Mouse (Mus musculus) ES-Bruce4 (cell line): Measurements from ENCODE around the gene Tbc1d1.

Experiments
- CTCF ChIP-seq: IDR thresholded peaks from one replicate; pipeline ENCODE4 v1.8.1; 2011; ENCODE audit warnings: low read depth, low read length
- POLR2A ChIP-seq: IDR thresholded peaks from one replicate; pipeline ENCODE4 v1.8.1; 2011; ENCODE audit warnings: low read length; ENCODE audit not compliant: insufficient read depth

- TF ChIP-seq CTCF, result no peak
- TF ChIP-seq POLR2A, result no peak
Measured at GRCm38 (mm10) chr5:64241867-64242266, 85.8 kb downstream of the Tbc1d1 start.
